Mouse (Mus musculus): ENCODE results near the gene Fmnl2.

GRCm38 (mm10) chr2:52966820-52967460 is 109.3 kb downstream of the Fmnl2 start:
- TF ChIP-seq CTCF (IDR thresholded peaks at IDR 0.05), result no peak
- TF ChIP-seq POLR2A (IDR thresholded peaks at IDR 0.05; ENCODE audit: insufficient read depth, low read depth, low read length), result no peak

Measured in heart, adult 2 months (tissue).